Mouse (Mus musculus) ovary, adult 10 weeks (tissue): Measurements from ENCODE around the gene Espl1. TPM values are rescaled to one million over a fixed set of nuclear protein-coding genes. Genes with fewer than 3 reads are reported as not detected.

Experiments
- polyA plus RNA-seq: library from polyadenylated mRNA; stranded (reverse); fragments of 350-450 nt; fragmentation: Illumina TruSeq; extraction: RNeasy Lipid Tissue Mini Kit (QIAGEN cat#74804); gene quantifications from one replicate; pipeline ENCODE4 v1.2.3, GENCODE M21; 2014

Gene Espl1
- 0.57 TPM for polyA plus RNA-seq

GRCm38 (mm10) chr15:102295633-102296367 lies at the start of gene Espl1:
Espl1 (plus strand) TSS chr15:102296266.

DNA sequence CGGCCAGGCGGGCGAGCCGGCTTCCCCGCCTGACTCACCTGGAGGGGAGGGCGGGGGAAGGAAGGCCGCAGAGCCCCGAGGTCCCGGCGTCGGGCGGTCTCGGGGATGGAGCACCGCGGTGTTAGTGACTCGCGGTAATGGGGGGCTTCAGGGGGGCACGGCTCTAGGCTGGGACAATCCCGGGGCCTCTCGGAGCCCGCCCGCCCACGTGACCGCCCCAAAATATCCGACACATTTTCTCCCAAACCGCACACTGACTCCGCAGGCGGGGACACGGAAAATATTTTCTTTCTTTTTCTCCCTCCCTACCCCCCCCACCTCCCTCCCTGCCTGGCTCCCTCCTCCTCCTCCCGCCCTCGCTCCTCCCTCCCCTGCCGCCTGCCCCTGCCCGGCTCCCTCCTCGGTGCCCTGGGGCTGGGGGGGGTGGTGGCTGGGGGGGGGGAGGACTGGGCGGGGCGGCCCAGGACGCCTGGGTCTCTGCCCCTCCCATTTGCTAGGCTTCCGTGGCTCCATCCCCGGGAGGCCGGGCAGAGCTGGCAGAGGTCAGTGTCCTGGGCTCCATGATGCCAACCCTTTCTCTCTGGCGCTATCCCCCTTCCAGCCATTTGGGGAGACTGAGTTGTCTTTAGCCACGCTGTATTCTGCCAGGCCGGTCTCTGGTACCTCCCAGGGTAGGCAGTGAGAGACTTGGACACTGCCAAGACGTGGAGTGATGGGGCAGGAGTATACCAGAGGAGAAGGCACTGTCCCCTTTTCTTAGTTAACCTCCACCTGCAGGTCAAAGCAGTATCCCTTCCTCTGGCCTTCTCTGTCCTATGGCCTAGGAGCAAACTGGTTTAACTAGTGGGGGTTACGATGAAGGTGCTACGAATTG lies 38.6 kb upstream of the Espl1 start, which contains the start of gene Rarg:
TSS of gene Rarg (minus strand) at position 316 of the 874 bp plus-strand sequence.

GRCm38 (mm10) chr15:102270274-102270960 lies 25.6 kb upstream of the Espl1 start, which contains the start of gene Gm9918:
Gm9918 (plus strand) TSS chr15:102270563.

DNA sequence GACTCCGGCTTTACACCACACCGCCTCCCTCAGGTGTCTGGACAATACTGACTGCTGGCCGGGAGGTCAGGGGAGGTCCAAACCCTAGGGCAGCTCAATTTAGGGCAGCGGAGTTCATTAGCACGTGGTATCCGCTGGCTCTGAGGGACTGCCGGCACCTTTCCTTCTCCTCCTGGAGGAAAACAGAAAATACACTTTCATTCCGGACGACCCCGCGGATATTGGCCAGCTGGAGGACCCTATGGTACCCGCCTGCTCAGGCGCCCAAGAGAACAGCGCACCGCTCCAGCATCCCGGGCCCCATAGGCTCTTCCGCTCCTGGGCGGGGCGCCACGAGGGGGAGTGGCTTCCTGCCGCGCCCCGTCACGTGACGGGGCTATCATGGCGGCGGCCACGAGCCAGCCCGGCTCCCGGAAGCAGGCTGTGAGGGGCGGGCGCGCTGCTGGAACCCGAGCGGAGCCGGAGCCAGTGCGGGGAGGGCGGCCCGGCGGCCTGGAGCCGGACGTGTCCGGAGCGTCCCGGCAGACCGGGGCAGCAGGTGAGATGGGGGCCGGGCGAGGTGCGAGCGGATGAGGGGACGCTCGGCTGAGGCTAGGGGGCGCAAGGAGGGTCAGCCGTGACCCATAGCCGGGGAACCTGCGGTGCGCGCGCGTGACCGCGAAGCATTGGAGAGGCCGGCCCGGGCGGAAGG lies 16.8 kb upstream of the Espl1 start, which contains the start of gene Mfsd5:
TSS of gene Mfsd5 (plus strand) at position 363 of the 691 bp plus-strand sequence.

GRCm38 (mm10) chr15:102326022-102326576 lies 30.0 kb downstream of the Espl1 start, which contains the start of gene Pfdn5:
Pfdn5 (plus strand) TSS chr15:102326116.

GRCm38 (mm10) chr15:102331610-102332015 lies 35.5 kb downstream of the Espl1 start, which contains the start of gene Myg1:
Myg1 (plus strand) TSS chr15:102331709.

GRCm38 (mm10) chr15:102350138-102350941 lies 54.3 kb downstream of the Espl1 start, which contains the start of gene Aaas:
Aaas (minus strand) TSS chr15:102350771.

GRCm38 (mm10) chr15:102366733-102367344 lies 70.8 kb downstream of the Espl1 start, which contains the start of gene Sp7:
Sp7 (minus strand) TSS chr15:102367182.

Other genes starting within 250 kb of the Espl1 start
- 326 TPM for gene Eif4b, start 222.5 kb upstream of the Espl1 start, polyA plus RNA-seq
- 31.9 TPM for gene Tns2, start 195.9 kb upstream of the Espl1 start, polyA plus RNA-seq
- 0.23 TPM for gene Spryd3, start 160.0 kb upstream of the Espl1 start, polyA plus RNA-seq
- gene Igfbp6, start 151.9 kb upstream of the Espl1 start, polyA plus RNA-seq, result not detected
- not detected for gene Soat2, start 145.7 kb upstream of the Espl1 start, polyA plus RNA-seq
- 59.5 TPM for gene Zfp740, start 93.0 kb upstream of the Espl1 start, polyA plus RNA-seq
- gene Csad, start 91.5 kb upstream of the Espl1 start, polyA plus RNA-seq, result 19.4 TPM
- not detected for gene Itgb7, start 64.3 kb upstream of the Espl1 start, polyA plus RNA-seq
- 11.1 TPM for gene Rarg, start 38.7 kb upstream of the Espl1 start, polyA plus RNA-seq
- gene Gm9918, start 25.7 kb upstream of the Espl1 start, polyA plus RNA-seq, result not detected
- 0.94 TPM for gene Mfsd5, start 16.8 kb upstream of the Espl1 start, polyA plus RNA-seq
- 58.6 TPM for gene Pfdn5, start 29.9 kb downstream of the Espl1 start, polyA plus RNA-seq
- gene Myg1, start 35.4 kb downstream of the Espl1 start, polyA plus RNA-seq, result 5.9 TPM
- 10.5 TPM for gene Aaas, start 54.5 kb downstream of the Espl1 start, polyA plus RNA-seq
- 0.46 TPM for gene Sp7, start 70.9 kb downstream of the Espl1 start, polyA plus RNA-seq
- 167 TPM for gene Sp1, start 109.9 kb downstream of the Espl1 start, polyA plus RNA-seq
- 1.1 TPM for gene Amhr2, start 149.1 kb downstream of the Espl1 start, polyA plus RNA-seq
- 37.5 TPM for gene Prr13, start 162.8 kb downstream of the Espl1 start, polyA plus RNA-seq
- 1,145 TPM for gene Pcbp2, start 174.3 kb downstream of the Espl1 start, polyA plus RNA-seq
- not detected for gene Gm10337, start 207.5 kb downstream of the Espl1 start, polyA plus RNA-seq
- 5.3 TPM for gene Map3k12, start 220.8 kb downstream of the Espl1 start, polyA plus RNA-seq
- 0.66 TPM for gene Tarbp2, start 221.9 kb downstream of the Espl1 start, polyA plus RNA-seq
- gene Npff, start 228.7 kb downstream of the Espl1 start, polyA plus RNA-seq, result not detected